Mouse (Mus musculus) heart, adult 2 months (tissue): ENCODE measurements around the gene Parm1. TPM values are rescaled to one million over a fixed set of nuclear protein-coding genes. Genes with fewer than 3 reads are reported as not detected.
A peak's percentile ranks its signal among the peaks of the same experiment; 100 is the strongest.

Experiments used
- DNase-seq, 2 experiments: peaks; one replicate each; pipeline ENCODE4 v3.0.0; 2021
- H3K27ac ChIP-seq: fragments of 200-600 bp; 2 replicates; pipeline ENCODE4 v1.8.1; 2022
- H3K27me3 ChIP-seq: fragments of 200-500 bp; 2 replicates; pipeline ENCODE4 v1.6.1; 2012; ENCODE audit warnings: mild to moderate bottlenecking, low read length, inconsistent platforms, mixed read lengths; ENCODE audit not compliant: control insufficient read depth, insufficient read depth
- H3K36me3 ChIP-seq: fragments of 200-500 bp; 2 replicates; pipeline ENCODE4 v1.6.1; 2012; ENCODE audit warnings: low read length, inconsistent platforms; ENCODE audit not compliant: control insufficient read depth, insufficient read depth
- H3K4me1 ChIP-seq: fragments of 200-500 bp; 2 replicates; pipeline ENCODE4 v1.6.1; 2011; ENCODE audit warnings: low read length; ENCODE audit not compliant: control insufficient read depth, insufficient read depth
- H3K4me3 ChIP-seq: fragments of 200-600 bp; 2 replicates; pipeline ENCODE4 v1.8.1; 2022
- H3K79me2 ChIP-seq: fragments of 200-500 bp; replicated peaks from 2 replicates; pipeline ENCODE4 v1.6.1; 2012; ENCODE audit warnings: mild to moderate bottlenecking, inconsistent platforms, low read length, moderate library complexity, mixed read lengths; ENCODE audit not compliant: control insufficient read depth, insufficient read depth
- H3K9ac ChIP-seq: fragments of 200-500 bp; 2 replicates; pipeline ENCODE4 v1.6.1; 2012; ENCODE audit warnings: low read depth, mild to moderate bottlenecking, control low read depth, inconsistent platforms, low read length, mixed read lengths
- CTCF ChIP-seq: fragments of 200-600 bp; IDR thresholded peaks from 2 replicates; pipeline ENCODE4 v1.8.1; 2022; ENCODE audit warnings: antibody characterized with exemption, mild to moderate bottlenecking, moderate library complexity
- EP300 ChIP-seq: fragments of 200-500 bp; IDR thresholded peaks from 2 replicates; pipeline ENCODE4 v1.6.1; 2011; ENCODE audit warnings: low read depth, low read length, control low read depth; ENCODE audit not compliant: insufficient read depth
- POLR2A ChIP-seq: fragments of 200-500 bp; IDR thresholded peaks from 2 replicates; pipeline ENCODE4 v1.6.1; 2011; ENCODE audit warnings: mild to moderate bottlenecking, low read depth, low read length, control low read depth; ENCODE audit not compliant: insufficient read depth
- WGBS: fragments of 180-500 bp; shearing (Covaris S2); methylation state at CpG from one replicate; pipeline ENCODE4 v1.1.7; 2018; 5-methylcytosine and 5-hydroxymethylcytosine counted together
- intact Hi-C: fragments of 180-260 bp; cut with DNase I; formaldehyde crosslinking; loops from one replicate; pipeline ENCODE4 v1.15.1; 2025
- polyA plus RNA-seq: library from polyadenylated mRNA; depleted of rRNA; stranded (reverse); fragments of >200 nt; gene quantifications from 2 replicates; pipeline ENCODE4 v1.2.3, GENCODE M21; 2012
- total RNA-seq, 2 experiments: library from RNA; stranded (reverse); gene quantifications; 2 replicates each; pipeline ENCODE4 v1.2.3; 2021

Gene Parm1
- total and polyA plus RNA-seq, 3 experiments: 41.5 to 56.8 (median 48.0) TPM

- DNase-seq: no peak
- intact Hi-C loops: loop anchor here (2.0 kb wide), 1 partner anchor 42 kb away; no protein-coding TSS in a partner anchor
- Histone ChIP-seq H3K4me3 (no peak overlapping the region), H3K36me3 (peaks cover 5% of the 10 kb centered on the region), H3K27ac (no peak overlapping the region), H3K79me2 (no peaks in the 10 kb centered on the region), H3K9ac (no peak overlapping the region), H3K4me1 (peaks cover 5% of the 10 kb centered on the region), H3K27me3 (no peaks in the 10 kb centered on the region)
- WGBS: 59% methylated on average over 7 of the region's 7 CpGs
- TF ChIP-seq POLR2A (no peak), EP300 (no peak), CTCF (no peak)
Measured at GRCm38 (mm10) chr5:91562486-91562885, 45.1 kb downstream of the Parm1 start.

- Histone ChIP-seq H3K27me3 (no peaks in the 10 kb centered on the region), H3K4me1 (peaks cover 5% of the 10 kb centered on the region), H3K79me2 (no peaks in the 10 kb centered on the region), H3K36me3 (peaks cover 5% of the 10 kb centered on the region), H3K9ac (peak overlapping the region; percentile 42; the same call in 1 of the 2 replicates), H3K27ac (peak overlapping the region; percentile 53), H3K4me3 (no peak overlapping the region)
- intact Hi-C loops: no loop called here
- 33% methylated on average over 3 of the region's 3 CpGs for WGBS
- TF ChIP-seq CTCF (0 out of 2 replicates have a peak, but pooled peaks have one; percentile 3), EP300 (no peak)
- DNase-seq: peak; percentile 23 to 26
Measured at GRCm38 (mm10) chr5:91564054-91564453, 46.6 kb downstream of the Parm1 start.

- no peak overlapping the region; the same call in 1 of the 2 replicates for H3K9ac ChIP-seq
- no peak for DNase-seq
- no peaks in the 10 kb centered on the region for H3K27me3 ChIP-seq
- WGBS: 59% methylated on average over 3 of the region's 3 CpGs
- peaks cover 3% of the 10 kb centered on the region for H3K4me1 ChIP-seq
- no peaks in the 10 kb centered on the region for H3K79me2 ChIP-seq
- TF ChIP-seq POLR2A (no peak), CTCF (no peak), EP300 (no peak)
- H3K36me3 ChIP-seq: peaks cover 5% of the 10 kb centered on the region
- no peak overlapping the region for H3K4me3 ChIP-seq
- intact Hi-C loops: no loop called here
- peak overlapping the region; percentile 31; the same call in 1 of the 2 replicates for H3K27ac ChIP-seq
Measured at GRCm38 (mm10) chr5:91565458-91565857, 48.0 kb downstream of the Parm1 start.

GRCm38 (mm10) chr5:91566591-91566990, 49.2 kb downstream of the Parm1 start:
- 63% methylated on average over 3 of the region's 3 CpGs for WGBS
- TF ChIP-seq CTCF (no peak), EP300 (no peak), POLR2A (no peak)
- peaks cover 5% of the 10 kb centered on the region for H3K36me3 ChIP-seq
- H3K4me1 ChIP-seq: peaks cover 3% of the 10 kb centered on the region
- intact Hi-C loops: no loop called here
- no peaks in the 10 kb centered on the region for H3K27me3 ChIP-seq
- H3K4me3 ChIP-seq: no peak overlapping the region
- H3K27ac ChIP-seq: no peak overlapping the region
- DNase-seq: no peak
- no peak overlapping the region for H3K9ac ChIP-seq
- H3K79me2 ChIP-seq: no peaks in the 10 kb centered on the region

- Histone ChIP-seq H3K4me1 (peaks cover under 1% of the 10 kb centered on the region; the same call in 1 of the 2 replicates), H3K27me3 (no peaks in the 10 kb centered on the region), H3K9ac (no peak overlapping the region), H3K27ac (no peak overlapping the region), H3K36me3 (no peaks in the 10 kb centered on the region), H3K79me2 (no peaks in the 10 kb centered on the region), H3K4me3 (no peak overlapping the region)
- intact Hi-C loops: no loop called here
- whole genome bisulfite sequencing: 76% methylated on average over 2 of the region's 2 CpGs
- no peak for TF ChIP-seq POLR2A
- TF ChIP-seq CTCF: no peak
- no peak for TF ChIP-seq EP300
- no peak for DNase-seq
Measured at GRCm38 (mm10) chr5:91574211-91574610, 56.8 kb downstream of the Parm1 start.

GRCm38 (mm10) chr5:91578924-91579323, 61.5 kb downstream of the Parm1 start:
- no peak overlapping the region for H3K9ac ChIP-seq
- DNase-seq: peak; percentile 34 to 60
- no peak overlapping the region for H3K4me3 ChIP-seq
- no peak for TF ChIP-seq CTCF
- TF ChIP-seq EP300: no peak
- TF ChIP-seq POLR2A: no peak
- peaks cover 4% of the 10 kb centered on the region; the same call in 1 of the 2 replicates for H3K4me1 ChIP-seq
- no peaks in the 10 kb centered on the region for H3K36me3 ChIP-seq
- intact Hi-C loops: loop anchor here (5.0 kb wide), 2 partner anchors 48 to 62 kb away; partner anchors contain the start of gene Parm1
- no peaks in the 10 kb centered on the region for H3K79me2 ChIP-seq
- no peaks in the 10 kb centered on the region for H3K27me3 ChIP-seq
- WGBS: 55% methylated on average over 7 of the region's 7 CpGs
- no peak overlapping the region; the same call in 1 of the 2 replicates for H3K27ac ChIP-seq
